Mouse (Mus musculus) embryonic facial prominence, embryonic 14.5 days (tissue): ENCODE results near the gene Rplp0. TPM values are rescaled to one million over a fixed set of nuclear protein-coding genes. Genes with fewer than 3 reads are reported as not detected.

Experiments
- ATAC-seq: fragments of 200-750 bp; cut with Nextera tagmentation; 2 replicates; pipeline ENCODE4 v1.8.0; 2017; ENCODE audit warnings: low read depth, moderate number of reproducible peaks, moderate TSS enrichment
- DNase-seq: peaks from one replicate; pipeline ENCODE4 v3.0.0-alpha.2; 2015; ENCODE audit warnings: low spot score
- H3K27ac ChIP-seq: fragments of 300-500 bp; sonication (generic); replicated peaks from 2 replicates; pipeline ENCODE4 v1.5.1; 2014; ENCODE audit warnings: low read depth, mild to moderate bottlenecking, low read length, moderate library complexity
- H3K27me3 ChIP-seq: fragments of 300-500 bp; sonication (generic); replicated peaks from 2 replicates; pipeline ENCODE4 v1.6.1; 2014; ENCODE audit warnings: low read length; ENCODE audit not compliant: control insufficient read depth, insufficient read depth
- H3K36me3 ChIP-seq: fragments of 300-500 bp; sonication (generic); 2 replicates; pipeline ENCODE4 v1.6.1; 2014; ENCODE audit warnings: low read length, mixed read lengths; ENCODE audit not compliant: control insufficient read depth, insufficient read depth
- H3K4me1 ChIP-seq: fragments of 300-500 bp; sonication (generic); 2 replicates; pipeline ENCODE4 v1.6.1; 2014; ENCODE audit warnings: antibody characterized with exemption, low read length; ENCODE audit not compliant: control insufficient read depth, insufficient read depth
- H3K4me2 ChIP-seq: fragments of 300-500 bp; sonication (generic); 2 replicates; pipeline ENCODE4 v1.6.1; 2014; ENCODE audit warnings: low read depth, mild to moderate bottlenecking, low read length, moderate library complexity, mixed read lengths
- H3K4me3 ChIP-seq: fragments of 300-500 bp; sonication (generic); 2 replicates; pipeline ENCODE4 v1.5.1; 2014; ENCODE audit warnings: low read depth, mild to moderate bottlenecking, low read length
- H3K9ac ChIP-seq: fragments of 300-500 bp; sonication (generic); 2 replicates; pipeline ENCODE4 v1.6.1; 2014; ENCODE audit warnings: low read depth, mild to moderate bottlenecking, low read length, moderate library complexity, mixed read lengths
- H3K9me3 ChIP-seq: fragments of 300-500 bp; sonication (generic); 2 replicates; pipeline ENCODE4 v1.6.1; 2016; ENCODE audit warnings: low read length; ENCODE audit not compliant: control insufficient read depth
- WGBS: fragments of 180-500 bp; shearing (Covaris S2); extraction: QIAGEN DNeasy Blood & Tissue Kit; methylation state at CpG from one replicate; pipeline ENCODE4 v1.1.7; 2014; 5-methylcytosine and 5-hydroxymethylcytosine counted together
- microRNA-seq: library from miRNA; unstranded; fragments of <30 nt; microRNA quantifications from one replicate; pipeline ENCODE4, GENCODE M21; 2016; ENCODE audit warnings: borderline number of aligned reads
- polyA plus RNA-seq: library from polyadenylated mRNA; unstranded; fragments of >200 nt; fragmentation: Nextera tagmentation; extraction: Ambion mirVana; gene quantifications from 2 replicates; pipeline ENCODE4 v1.2.1, GENCODE M21; 2014

The Rplp0 gene
- polyA plus RNA-seq, 1 experiment from 2014 or later, result 1,928 TPM

DNA sequence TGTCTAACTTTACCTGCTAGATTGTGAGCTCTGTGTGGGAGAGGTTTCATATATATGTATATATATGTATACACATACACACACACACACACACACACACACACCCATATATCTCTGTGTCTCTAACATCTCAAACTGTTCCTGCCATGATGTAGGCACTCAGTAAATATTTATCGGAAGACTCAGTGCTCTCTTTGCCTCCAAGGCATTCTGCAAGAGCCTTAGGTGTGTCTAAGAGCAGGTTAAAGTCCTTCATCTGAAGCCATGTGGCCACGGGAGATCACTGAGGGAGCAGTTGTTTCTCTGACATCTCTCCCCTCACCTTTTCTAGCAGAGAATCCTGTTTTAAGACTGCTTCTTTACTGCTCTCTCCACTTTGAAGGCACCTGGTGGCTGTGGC lies 32.2 kb downstream of the Rplp0 start:
- DNase-seq (no peak), ATAC-seq (no peak)
- Histone ChIP-seq H3K9me3 (no peaks in the 10 kb centered on the region), H3K4me2 (no peak overlapping the region), H3K9ac (no peak overlapping the region), H3K27me3 (no peaks in the 10 kb centered on the region), H3K4me1 (no peaks in the 10 kb centered on the region), H3K36me3 (peaks cover 98% of the 10 kb centered on the region), H3K4me3 (no peak overlapping the region), H3K27ac (no peak overlapping the region)
- 88% methylated on average over 2 of the region's 2 CpGs for WGBS

DNA sequence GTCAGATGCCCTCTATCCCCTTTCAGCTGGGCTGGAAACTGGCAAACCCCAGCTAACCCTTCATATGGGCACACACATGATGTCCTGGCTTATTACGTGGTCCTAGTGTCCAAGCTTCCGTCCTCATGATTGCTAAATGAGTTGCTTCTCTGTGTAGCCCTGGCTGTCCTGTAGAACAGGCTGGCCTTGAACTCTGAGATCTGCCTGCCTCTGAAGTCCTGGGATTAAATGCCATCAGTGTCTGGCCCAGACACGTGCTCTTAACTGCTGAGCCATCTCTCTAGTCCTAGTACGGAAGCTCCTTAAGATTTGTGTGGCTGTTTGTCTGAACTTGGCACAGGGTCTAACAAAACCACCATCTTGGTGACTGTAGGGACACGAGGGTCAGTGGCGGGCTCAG lies 44.3 kb downstream of the Rplp0 start:
- Histone ChIP-seq H3K9ac (no peak overlapping the region), H3K9me3 (no peaks in the 10 kb centered on the region), H3K4me1 (no peaks in the 10 kb centered on the region), H3K27ac (no peak overlapping the region), H3K4me2 (no peak overlapping the region), H3K36me3 (peaks cover 91% of the 10 kb centered on the region), H3K27me3 (no peaks in the 10 kb centered on the region), H3K4me3 (no peak overlapping the region)
- ATAC-seq (no peak), DNase-seq (no peak)
- 94% methylated on average over 6 of the region's 6 CpGs for WGBS

DNA sequence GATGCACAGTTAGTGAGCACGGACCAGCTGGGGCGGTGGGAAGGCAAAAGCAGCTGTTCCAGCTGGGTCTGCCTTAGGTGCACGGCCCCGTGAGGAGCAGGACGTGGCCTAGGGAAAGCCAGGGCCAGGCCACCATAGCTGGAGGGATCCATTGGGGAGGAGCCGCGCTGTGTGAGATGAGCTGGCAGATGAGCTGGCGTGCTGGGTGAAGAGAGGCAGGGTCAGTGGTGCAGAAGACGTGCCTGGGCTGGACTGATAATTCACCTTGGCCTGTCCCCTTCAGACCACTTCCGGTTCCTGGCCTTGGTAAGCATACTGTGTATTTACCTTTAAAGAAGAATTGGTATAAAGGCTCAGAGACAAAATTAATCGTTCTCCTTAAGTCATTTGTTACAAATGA lies 52.3 kb downstream of the Rplp0 start:
- no peaks in the 10 kb centered on the region for H3K27me3 ChIP-seq
- 92% methylated on average over 11 of the region's 11 CpGs for WGBS
- ATAC-seq, result no peak

More for the DNA sequence above, 52.3 kb downstream of the Rplp0 start:
- H3K4me2 ChIP-seq, result no peak overlapping the region
- no peak overlapping the region for H3K27ac ChIP-seq
- DNase-seq, result no peak
- peaks cover 96% of the 10 kb centered on the region for H3K36me3 ChIP-seq
- no peaks in the 10 kb centered on the region for H3K9me3 ChIP-seq
- no peaks in the 10 kb centered on the region for H3K4me1 ChIP-seq
- no peak overlapping the region for H3K4me3 ChIP-seq
- H3K9ac ChIP-seq, result no peak overlapping the region

Small RNAs within 50 kb of the gene (microRNA-seq; reads per million reads assigned to microRNA genes)
- gene Mir7029, result 0.50 reads per million

Other genes starting within 250 kb of the Rplp0 start
- gene Srsf9, start 232.3 kb upstream of the Rplp0 start, polyA plus RNA-seq, result 203 and 230 TPM in 2 replicates
- gene Gatc, start 218.3 kb upstream of the Rplp0 start, polyA plus RNA-seq, result 26.5 and 26.7 TPM in 2 replicates
- 48.5 and 51.3 TPM in 2 replicates for gene Triap1, start 218.2 kb upstream of the Rplp0 start, polyA plus RNA-seq
- 833 and 912 TPM in 2 replicates for gene Cox6a1, start 210.5 kb upstream of the Rplp0 start, polyA plus RNA-seq
- gene Msi1, start 129.9 kb upstream of the Rplp0 start, polyA plus RNA-seq, result 16.0 and 16.2 TPM in 2 replicates
- not detected in 2 replicates for gene Pla2g1b, start 93.2 kb upstream of the Rplp0 start, polyA plus RNA-seq
- 13.9 and 20.3 TPM in 2 replicates for gene Sirt4, start 74.7 kb upstream of the Rplp0 start, polyA plus RNA-seq
- 28.6 and 28.8 TPM in 2 replicates for gene Pxn, start 52.8 kb upstream of the Rplp0 start, polyA plus RNA-seq
- gene Gcn1l1, start 5.8 kb downstream of the Rplp0 start, polyA plus RNA-seq, result 40.3 and 41.9 TPM in 2 replicates
- gene Rab35, start 72.4 kb downstream of the Rplp0 start, polyA plus RNA-seq, result 18.9 and 19.3 TPM in 2 replicates
- gene Bicdl1, start 172.2 kb downstream of the Rplp0 start, polyA plus RNA-seq, result 13.7 and 14.5 TPM in 2 replicates